Mouse (Mus musculus) kidney, adult 11 months (tissue): ENCODE results near the gene Fes.

Experiments
- DNase-seq: peaks from one replicate; pipeline ENCODE4 v3.0.0; 2022

Fes gene

GRCm38 (mm10) chr7:80374280-80374679, 13.5 kb downstream of the Fes start:
- DNase-seq, result no peak

- no peak for DNase-seq
Measured at GRCm38 (mm10) chr7:80373850-80374249, 13.9 kb downstream of the Fes start.

GRCm38 (mm10) chr7:80373352-80373751, 14.4 kb downstream of the Fes start:
- no peak for DNase-seq

- DNase-seq, result no peak
Measured at GRCm38 (mm10) chr7:80372667-80373066, 15.1 kb downstream of the Fes start.

GRCm38 (mm10) chr7:80372166-80372565, 15.6 kb downstream of the Fes start:
- DNase-seq, result no peak

GRCm38 (mm10) chr7:80371041-80371751, 16.6 kb downstream of the Fes start, which contains the start of gene Man2a2:
Man2a2 (minus strand) TSS chr7:80371375.
- peak; percentile 39 for DNase-seq

- DNase-seq, result peak; percentile 81
Measured at GRCm38 (mm10) chr7:80370649-80371040, 17.1 kb downstream of the Fes start.

GRCm38 (mm10) chr7:80369967-80370431, 17.7 kb downstream of the Fes start:
- no peak for DNase-seq

GRCm38 (mm10) chr7:80369461-80369860, 18.3 kb downstream of the Fes start:
- DNase-seq, result no peak

- DNase-seq, result no peak
Measured at GRCm38 (mm10) chr7:80368635-80369421, 18.9 kb downstream of the Fes start.

- DNase-seq, result no peak
Measured at GRCm38 (mm10) chr7:80368009-80368408, 19.7 kb downstream of the Fes start.

- DNase-seq, result no peak
Measured at GRCm38 (mm10) chr7:80367232-80367631, 20.5 kb downstream of the Fes start.

DNA sequence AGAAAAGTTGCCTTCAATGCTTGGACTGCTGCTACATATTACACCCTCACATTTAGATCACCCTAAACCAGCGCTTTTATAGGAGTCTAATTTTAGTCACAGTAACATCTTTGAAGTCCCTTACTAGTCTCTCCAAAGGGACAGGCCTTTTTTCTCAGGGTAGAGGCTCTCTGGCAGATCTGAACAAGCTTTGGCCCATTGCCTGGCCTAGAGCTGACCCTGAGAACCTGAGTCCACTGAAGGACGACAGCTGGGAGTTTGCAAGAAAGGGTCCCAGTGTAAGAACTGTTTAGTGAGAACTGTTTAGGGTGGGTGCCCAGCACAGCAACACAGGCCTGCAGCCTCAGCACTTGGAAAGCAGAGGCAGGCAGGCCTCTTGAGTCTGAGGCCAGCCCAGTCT, 22.0 kb downstream of the Fes start:
- no peak for DNase-seq

- DNase-seq, result no peak
Measured at GRCm38 (mm10) chr7:80360435-80360834, 27.3 kb downstream of the Fes start.

GRCm38 (mm10) chr7:80358039-80358438, 29.7 kb downstream of the Fes start:
- DNase-seq, result no peak

DNA sequence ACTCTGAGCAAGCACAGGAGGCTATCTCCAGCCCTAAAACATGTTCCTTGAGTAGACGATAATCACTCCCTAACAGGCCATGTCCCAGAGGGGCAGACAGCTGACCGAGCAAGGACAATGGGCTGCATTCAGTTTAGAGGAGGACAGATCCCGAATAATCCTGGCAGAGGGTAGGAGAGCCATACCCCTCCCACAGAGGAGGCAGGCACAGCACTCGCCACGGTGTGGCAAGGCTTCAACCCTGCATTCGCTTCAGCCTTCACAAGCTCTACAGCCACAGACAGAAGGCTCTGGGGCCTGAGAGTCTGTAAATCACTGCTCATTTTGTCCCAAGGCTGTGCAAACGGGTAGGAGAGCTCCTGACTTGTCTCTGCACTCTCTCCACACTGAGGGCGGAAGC, 30.6 kb downstream of the Fes start:
- DNase-seq, result no peak

DNA sequence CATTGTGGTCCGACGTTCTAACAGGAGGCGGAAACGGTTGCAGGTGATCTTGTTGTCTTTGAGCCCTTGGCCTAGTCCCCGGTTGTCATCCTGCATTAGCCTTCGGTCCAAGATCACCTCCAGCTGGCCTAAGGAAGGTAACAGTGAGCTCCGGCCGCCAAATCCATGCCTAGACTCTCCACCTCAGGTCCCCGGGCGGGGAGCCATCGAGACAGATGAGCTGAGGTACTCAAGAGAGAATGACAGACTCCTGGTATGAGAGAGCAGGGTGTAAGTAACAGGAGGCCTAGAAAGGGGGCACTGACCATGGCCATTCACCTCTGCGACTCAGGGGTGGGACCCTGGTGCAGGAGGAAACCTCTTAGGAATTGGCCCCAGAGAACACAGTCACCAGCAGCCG, 31.4 kb downstream of the Fes start:
- no peak for DNase-seq

GRCm38 (mm10) chr7:80352920-80353319, 34.8 kb downstream of the Fes start:
- DNase-seq, result no peak

- DNase-seq, result no peak
Measured at GRCm38 (mm10) chr7:80350808-80351207, 36.9 kb downstream of the Fes start.

DNA sequence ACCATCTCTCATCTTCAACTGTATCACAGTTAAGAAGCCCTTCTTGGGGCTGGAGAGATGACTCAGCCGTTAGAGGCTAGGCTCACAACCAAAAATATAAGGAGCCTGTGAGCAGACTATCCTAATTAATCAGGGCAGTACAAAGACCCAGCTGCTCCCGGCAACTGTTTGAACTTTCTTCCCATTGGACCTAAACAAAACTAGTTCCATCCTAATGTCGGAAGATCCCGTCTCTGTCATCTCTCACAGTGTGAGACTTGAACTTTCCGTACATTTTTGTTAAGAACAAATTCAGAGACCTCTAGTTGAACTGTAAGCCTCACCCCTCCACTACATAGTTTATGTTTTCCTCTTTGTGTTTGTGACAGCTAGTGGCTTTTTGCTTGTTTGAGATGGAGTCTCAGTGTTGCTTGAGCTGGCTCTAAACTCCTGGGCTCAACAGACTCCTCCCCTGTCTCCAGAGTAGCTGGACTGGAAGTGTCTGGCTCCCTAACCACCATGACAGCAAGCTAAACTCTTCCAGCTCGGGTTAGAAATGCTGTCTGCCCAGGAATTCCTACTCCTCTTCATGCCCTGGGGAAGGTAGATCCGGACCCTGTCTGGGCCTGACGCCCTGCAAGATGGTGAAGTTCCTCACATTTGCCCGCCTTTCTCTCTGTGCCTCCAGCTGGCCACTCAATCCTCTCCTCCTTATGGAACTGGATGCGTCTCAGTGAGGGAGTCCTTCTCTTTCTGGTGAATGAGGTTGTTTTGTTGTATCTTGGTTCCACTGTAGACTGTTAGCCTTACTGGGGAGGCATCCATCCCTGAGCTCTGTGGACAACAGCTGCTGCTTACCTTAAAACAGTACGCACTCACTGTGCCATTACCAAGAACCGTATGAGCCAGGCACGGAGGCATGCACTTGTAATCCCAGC, 39.8 kb downstream of the Fes start:
- no peak for DNase-seq

- no peak for DNase-seq
Measured at GRCm38 (mm10) chr7:80346830-80347229, 40.9 kb downstream of the Fes start.

GRCm38 (mm10) chr7:80346173-80346572, 41.6 kb downstream of the Fes start:
- no peak for DNase-seq
